Mouse (Mus musculus): ENCODE measurements around the gene Zdhhc1.

DNA sequence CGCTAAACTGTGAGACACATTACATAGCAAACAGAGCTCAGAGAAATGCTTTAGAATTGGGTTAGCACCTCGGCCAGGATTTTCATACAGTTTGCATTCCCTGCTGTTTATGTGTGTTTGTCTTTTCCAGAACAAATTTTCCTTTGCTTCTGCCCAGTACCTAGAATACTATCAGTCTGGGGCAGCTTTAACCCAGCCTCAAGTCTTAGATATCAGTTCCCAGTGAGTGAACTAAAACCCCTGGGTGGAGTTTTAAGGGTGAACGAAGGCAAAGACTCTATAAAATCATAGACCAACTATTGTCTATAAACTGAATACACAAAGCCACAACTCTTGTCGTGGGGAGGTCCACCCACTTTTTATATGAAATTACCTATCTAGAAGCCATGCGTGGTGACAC lies 48.1 kb downstream of the Zdhhc1 start:
- TF ChIP-seq CTCF (IDR thresholded peaks at IDR 0.05; ENCODE audit: extremely low read depth, insufficient read length, insufficient replicate concordance, low read depth, low read length), result no peak
- no peak for TF ChIP-seq POLR2A (IDR thresholded peaks at IDR 0.05; ENCODE audit: low read depth, low read length)

Measured in small intestine, adult 2 months (tissue).